Mouse (Mus musculus) mesoderm, embryonic 11.5 days (tissue): Measurements from ENCODE around the gene Aak1.
A peak's percentile ranks its signal among the peaks of the same experiment; 100 is the strongest.

ENCODE experiments used
- DNase-seq: peaks from one replicate; pipeline ENCODE4 v3.0.0-alpha.2; 2012; ENCODE audit warnings: low read depth, low spot score

The Aak1 gene

GRCm38 (mm10) chr6:86885816-86886529 lies 36.7 kb downstream of the Aak1 start:
- DNase-seq, result peak; percentile 6

- DNase-seq, result no peak
Observed at GRCm38 (mm10) chr6:86886803-86887202, 37.5 kb downstream of the Aak1 start.

GRCm38 (mm10) chr6:86897520-86897919 lies 48.2 kb downstream of the Aak1 start:
- DNase-seq, result no peak

GRCm38 (mm10) chr6:86899053-86899452 lies 49.7 kb downstream of the Aak1 start:
- DNase-seq, result no peak

GRCm38 (mm10) chr6:86899965-86900364 lies 50.6 kb downstream of the Aak1 start:
- DNase-seq, result no peak

GRCm38 (mm10) chr6:86900546-86900945 lies 51.2 kb downstream of the Aak1 start:
- no peak for DNase-seq

GRCm38 (mm10) chr6:86905500-86905899 lies 56.2 kb downstream of the Aak1 start:
- no peak for DNase-seq

GRCm38 (mm10) chr6:86907191-86907590 lies 57.9 kb downstream of the Aak1 start:
- no peak for DNase-seq

DNA sequence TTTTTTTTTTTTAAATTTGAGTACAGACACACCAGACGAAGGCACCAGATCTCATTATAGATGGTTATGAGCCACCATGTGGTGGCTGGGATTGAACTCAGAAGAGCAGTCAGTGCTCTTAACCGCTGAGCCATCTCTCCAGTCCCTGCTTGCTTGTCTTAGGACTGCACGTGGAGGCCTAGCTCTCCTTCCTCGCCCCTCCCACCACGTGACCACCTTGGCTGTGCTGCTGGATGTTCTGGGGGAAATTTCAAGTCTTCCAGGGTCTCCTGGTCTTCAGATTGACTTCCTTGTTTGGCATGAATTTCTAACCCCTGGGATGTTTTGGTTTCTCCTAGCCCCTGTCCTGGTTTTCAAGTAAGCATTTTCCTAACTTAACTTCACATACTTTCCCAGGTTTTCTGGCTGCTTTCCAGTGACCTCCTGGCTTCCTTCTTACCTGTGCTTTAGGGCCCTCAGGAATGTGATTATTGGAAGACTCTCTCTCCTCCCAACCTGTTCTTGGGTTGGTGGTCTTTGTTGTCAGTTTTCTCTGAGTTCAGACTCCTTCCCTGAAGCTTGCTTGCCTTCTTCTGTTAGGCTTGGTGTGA lies 59.3 kb downstream of the Aak1 start:
- no peak for DNase-seq

DNA sequence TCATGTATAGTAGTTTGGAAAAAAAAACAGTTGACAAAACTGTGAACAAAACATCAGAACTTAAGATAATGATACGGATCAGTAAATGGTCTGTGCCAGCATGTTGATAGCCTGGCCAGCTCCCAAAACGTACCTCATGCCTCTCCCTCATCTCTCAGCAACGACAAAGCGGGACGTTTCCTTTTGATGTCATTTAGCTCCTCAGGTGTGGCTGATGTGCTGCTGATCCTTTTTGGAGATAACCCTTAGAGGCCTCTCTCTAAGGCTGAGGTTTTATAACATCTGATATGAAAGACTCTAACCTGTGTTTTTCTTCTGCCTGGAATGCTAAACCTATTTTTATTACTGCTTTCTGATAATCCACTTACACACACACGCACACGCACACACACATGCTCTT lies 60.6 kb downstream of the Aak1 start:
- DNase-seq, result no peak

DNA sequence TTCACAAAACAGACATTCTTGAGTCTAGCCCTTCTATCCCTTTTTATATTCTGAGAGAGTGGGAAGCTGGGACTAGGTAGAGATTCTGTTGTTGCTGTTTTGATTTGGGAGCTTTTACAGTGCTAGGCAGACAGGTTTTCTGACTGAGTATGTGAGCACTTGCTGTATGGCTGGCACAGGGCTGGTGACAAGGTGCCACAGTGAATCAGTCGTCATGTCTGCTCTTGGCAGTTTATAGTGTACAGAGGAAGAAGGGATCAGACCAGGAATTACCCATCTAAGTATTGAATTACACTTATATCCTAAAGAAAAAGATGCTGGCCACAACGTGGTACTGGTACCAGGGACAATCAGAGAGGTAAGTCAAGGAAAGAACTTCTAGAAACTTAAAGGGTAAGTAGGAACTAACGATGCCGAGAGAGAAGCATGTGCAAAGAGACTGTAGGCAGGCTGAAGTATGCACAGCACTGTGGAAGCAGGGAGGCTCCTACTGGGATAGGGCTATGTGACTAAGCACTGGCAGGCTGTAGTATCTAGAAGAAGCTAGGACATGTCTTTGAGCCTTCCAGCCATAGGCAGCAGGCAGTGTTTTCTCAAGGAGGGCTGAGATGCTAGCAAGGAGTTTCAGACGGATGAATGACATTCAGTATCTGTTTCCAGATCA lies 67.0 kb downstream of the Aak1 start:
- DNase-seq, result no peak

DNA sequence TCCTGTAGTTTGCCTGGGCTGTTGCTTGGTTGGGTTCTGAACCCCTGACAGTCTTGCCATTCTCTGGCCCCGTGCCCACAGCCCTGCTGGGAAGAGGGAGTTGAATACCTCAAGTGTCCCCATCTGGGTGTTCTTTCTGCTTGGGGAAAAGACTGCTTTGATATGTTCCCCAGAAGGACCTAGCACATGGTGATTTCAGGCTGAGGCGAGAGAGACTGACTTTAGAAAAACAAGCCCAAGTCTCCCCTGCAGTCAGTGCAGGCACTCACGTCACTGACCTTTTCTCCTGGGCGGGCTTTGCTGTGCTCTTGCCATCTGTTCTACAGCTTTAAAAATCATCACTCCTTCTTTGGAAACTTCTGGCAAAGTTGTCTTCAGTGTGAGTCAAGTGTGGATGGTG lies 67.9 kb downstream of the Aak1 start:
- no peak for DNase-seq

- no peak for DNase-seq
Observed at GRCm38 (mm10) chr6:86918058-86918835, 68.9 kb downstream of the Aak1 start.

DNA sequence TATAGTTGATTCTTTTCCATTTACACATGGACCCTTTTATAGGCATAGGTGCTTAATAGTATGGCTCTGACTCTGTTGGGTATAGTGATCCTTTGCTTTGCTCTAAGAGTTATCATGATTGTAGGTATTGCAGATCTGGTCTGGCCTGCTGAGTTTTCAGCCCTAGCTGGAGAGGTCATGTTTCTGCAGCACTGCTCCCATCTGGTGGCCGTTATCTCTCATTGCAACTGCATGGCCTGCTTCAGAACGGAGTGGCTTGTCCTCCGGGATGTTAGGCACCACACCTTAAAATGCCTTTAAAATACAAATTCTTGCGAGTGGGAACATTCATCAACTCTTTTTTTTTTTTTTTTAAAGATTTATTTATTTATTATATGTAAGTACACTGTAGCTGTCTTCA lies 72.6 kb downstream of the Aak1 start:
- peak; percentile 72 for DNase-seq

DNA sequence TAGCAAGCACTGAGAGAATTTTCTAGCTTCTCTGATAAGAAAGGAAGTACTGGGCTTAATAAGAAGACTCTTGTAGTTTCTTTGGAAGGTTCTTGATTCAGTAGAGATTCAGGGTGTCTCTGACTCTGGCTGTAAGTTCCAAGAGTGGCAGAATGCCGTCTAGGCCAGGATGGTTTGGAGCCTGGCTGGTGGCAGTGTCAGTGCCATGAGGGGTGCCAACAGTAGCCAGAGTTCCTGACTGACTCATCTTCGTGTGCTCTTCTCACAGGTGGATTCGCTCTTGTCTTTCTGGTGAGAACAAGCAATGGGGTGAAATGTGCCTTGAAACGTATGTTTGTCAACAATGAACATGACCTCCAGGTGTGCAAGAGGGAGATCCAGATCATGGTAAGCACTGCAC lies 75.4 kb downstream of the Aak1 start:
- DNase-seq, result no peak

DNA sequence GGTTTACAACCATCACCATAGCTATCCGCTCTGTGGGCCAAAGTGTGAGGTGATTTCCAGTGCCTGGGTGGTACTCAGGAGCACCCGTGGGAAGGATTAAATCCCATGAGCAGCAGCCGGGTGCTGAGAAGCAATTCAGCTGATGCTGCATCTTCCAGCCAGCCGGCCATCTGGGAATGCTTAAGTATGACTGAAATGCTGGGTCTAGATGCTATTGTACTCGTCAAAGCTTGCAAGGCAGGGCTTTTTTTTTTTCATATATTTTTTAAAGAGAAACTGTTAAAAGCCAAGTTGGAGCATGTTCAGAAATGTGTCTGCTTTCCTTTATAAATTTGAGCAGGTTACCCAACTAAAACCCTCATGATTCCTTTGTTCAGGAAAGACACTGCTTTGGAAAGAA lies 85.2 kb downstream of the Aak1 start:
- DNase-seq, result peak; percentile 35

GRCm38 (mm10) chr6:86939797-86940196 lies 90.5 kb downstream of the Aak1 start:
- no peak for DNase-seq

DNA sequence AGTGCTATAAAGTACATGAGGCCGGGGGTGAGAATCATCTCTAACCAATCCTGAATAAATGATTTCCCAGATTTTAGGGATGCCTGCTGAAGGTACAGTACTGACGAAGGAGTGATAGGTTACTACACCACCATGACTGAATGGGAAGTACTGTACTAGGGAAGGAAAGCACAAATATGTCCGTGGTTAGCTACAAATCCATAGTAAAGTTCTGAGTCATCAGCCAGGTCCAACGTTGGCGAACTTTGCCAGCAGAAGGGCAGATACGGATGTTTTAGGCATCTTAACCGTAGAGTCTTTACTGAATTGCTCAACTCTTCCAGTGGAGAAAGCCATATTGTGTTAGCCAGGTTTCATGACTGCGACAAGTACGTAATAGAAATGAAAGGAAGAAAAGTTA lies 91.6 kb downstream of the Aak1 start:
- DNase-seq, result no peak

GRCm38 (mm10) chr6:86947100-86947499 lies 97.8 kb downstream of the Aak1 start:
- no peak for DNase-seq

- DNase-seq, result no peak
Observed at GRCm38 (mm10) chr6:86948746-86949145, 99.4 kb downstream of the Aak1 start.

DNA sequence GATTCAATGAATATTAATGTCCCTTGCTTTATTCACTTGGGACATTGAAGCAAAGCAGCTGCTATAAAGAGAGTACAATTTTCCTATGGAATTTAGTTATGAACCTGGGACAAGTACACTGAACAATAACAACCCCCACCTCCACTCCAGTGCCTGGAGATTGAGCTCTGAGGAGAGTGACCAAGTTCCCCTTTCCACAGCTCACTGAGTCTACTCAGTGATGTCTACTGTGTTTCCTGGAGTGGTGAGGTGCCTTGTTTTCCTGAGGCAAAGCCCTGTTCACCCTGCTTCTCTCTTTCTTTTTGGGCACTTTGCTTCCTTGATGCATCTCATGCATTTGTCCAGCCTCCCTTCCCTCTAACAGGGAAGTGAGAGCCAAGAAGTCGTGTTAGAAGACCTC lies 100.8 kb downstream of the Aak1 start:
- no peak for DNase-seq

GRCm38 (mm10) chr6:86950733-86951255 lies 101.5 kb downstream of the Aak1 start:
- DNase-seq, result peak; percentile 47
